Mouse (Mus musculus): ENCODE results near the gene Cabcoco1. TPM values are rescaled to one million over a fixed set of nuclear protein-coding genes. Genes with fewer than 3 reads are reported as not detected.

Cabcoco1 gene
- polyA plus RNA-seq, 1 experiment from 2014 or later, result 1.3 TPM

DNA sequence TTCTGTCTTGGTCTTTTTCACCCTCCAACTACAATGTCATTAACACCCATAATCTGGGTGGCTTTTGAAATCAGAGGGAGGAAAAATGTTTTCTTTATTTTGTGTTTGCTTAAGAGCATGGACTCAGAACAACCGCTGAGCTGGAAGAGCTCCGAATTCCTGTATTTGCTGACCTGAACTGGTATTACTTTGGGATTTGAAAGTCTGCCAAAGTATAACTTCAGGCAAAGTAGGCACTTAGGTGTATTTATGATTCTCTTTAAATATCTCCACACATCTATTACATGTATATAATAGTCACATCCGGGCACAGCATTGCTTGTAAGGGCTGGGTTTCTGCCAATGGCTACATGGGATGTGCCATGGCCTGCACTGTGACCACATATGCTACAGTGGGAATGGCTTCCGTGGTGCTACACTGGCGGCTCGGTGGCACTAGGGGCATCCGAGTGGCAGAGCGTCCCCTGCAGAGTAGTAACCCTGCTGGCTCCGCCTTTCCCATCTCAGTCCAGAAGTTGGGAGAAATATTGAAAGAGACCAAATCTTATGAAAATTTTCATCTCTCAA is 37.0 kb downstream of the Cabcoco1 start:
- Histone ChIP-seq H3K9me3 (replicated peaks) (no peaks in the 10 kb centered on the region), H3K4me3 (replicated peaks) (no peak overlapping the region), H3K27me3 (replicated peaks) (no peaks in the 10 kb centered on the region), H3K4me2 (no peak overlapping the region), H3K9ac (replicated peaks) (no peak overlapping the region), H3K27ac (replicated peaks) (no peak overlapping the region), H3K36me3 (no peaks in the 10 kb centered on the region), H3K4me1 (no peaks in the 10 kb centered on the region)
- no peak for ATAC-seq (ENCODE audit: low FRiP score)
- WGBS, result 88% methylated on average over 9 of the region's 9 CpGs

GRCm38 (mm10) chr10:68501067-68501466 is 40.6 kb downstream of the Cabcoco1 start:
- H3K27ac ChIP-seq (replicated peaks), result no peak overlapping the region
- no peaks in the 10 kb centered on the region for H3K9me3 ChIP-seq (replicated peaks)
- no peaks in the 10 kb centered on the region for H3K27me3 ChIP-seq (replicated peaks)
- no peak overlapping the region for H3K9ac ChIP-seq (replicated peaks)
- no peaks in the 10 kb centered on the region for H3K4me1 ChIP-seq
- no peak overlapping the region for H3K4me3 ChIP-seq (replicated peaks)
- 88% methylated on average over 6 of the region's 6 CpGs for WGBS
- no peak for ATAC-seq (ENCODE audit: low FRiP score)
- H3K36me3 ChIP-seq, result no peaks in the 10 kb centered on the region
- H3K4me2 ChIP-seq, result no peak overlapping the region

GRCm38 (mm10) chr10:68495246-68495645 is 46.5 kb downstream of the Cabcoco1 start:
- 95% methylated on average over 2 of the region's 2 CpGs for WGBS

DNA sequence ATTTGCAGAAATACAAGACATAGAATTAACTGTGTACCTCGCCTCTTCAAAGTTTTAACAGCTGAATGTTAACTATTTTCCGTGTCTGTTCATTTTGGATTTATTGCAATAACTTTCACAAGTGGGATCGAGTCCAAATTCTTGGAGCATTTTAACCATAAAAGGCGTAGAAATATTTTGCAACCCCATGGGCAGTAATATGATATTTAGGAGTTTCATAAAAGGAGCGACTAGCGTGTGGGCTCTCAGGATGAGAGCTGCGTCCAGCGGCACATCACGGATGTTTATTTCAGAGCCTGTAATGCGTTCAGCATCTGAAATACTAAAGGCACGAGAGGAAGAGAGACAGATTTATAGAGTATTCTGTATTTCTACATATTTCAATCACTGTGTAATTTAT is 50.1 kb downstream of the Cabcoco1 start:
- no peaks in the 10 kb centered on the region for H3K27me3 ChIP-seq (replicated peaks)
- H3K9me3 ChIP-seq (replicated peaks), result no peaks in the 10 kb centered on the region
- no peak overlapping the region for H3K27ac ChIP-seq (replicated peaks)
- no peak for ATAC-seq (ENCODE audit: low FRiP score)
- WGBS, result 79% methylated on average over 11 of the region's 11 CpGs
- no peaks in the 10 kb centered on the region for H3K36me3 ChIP-seq
- H3K4me2 ChIP-seq, result no peak overlapping the region
- no peak overlapping the region for H3K4me3 ChIP-seq (replicated peaks)
- no peaks in the 10 kb centered on the region for H3K4me1 ChIP-seq
- H3K9ac ChIP-seq (replicated peaks), result no peak overlapping the region

More at GRCm38 (mm10) chr10:68495246-68495645, 46.5 kb downstream of the Cabcoco1 start:
- no peaks in the 10 kb centered on the region for H3K4me1 ChIP-seq
- H3K36me3 ChIP-seq, result no peaks in the 10 kb centered on the region
- no peak overlapping the region for H3K4me2 ChIP-seq
- no peak overlapping the region for H3K27ac ChIP-seq (replicated peaks)
- no peak overlapping the region for H3K4me3 ChIP-seq (replicated peaks)
- ATAC-seq (ENCODE audit: low FRiP score), result no peak
- H3K9ac ChIP-seq (replicated peaks), result no peak overlapping the region
- H3K27me3 ChIP-seq (replicated peaks), result no peaks in the 10 kb centered on the region
- H3K9me3 ChIP-seq (replicated peaks), result no peaks in the 10 kb centered on the region

- ATAC-seq (ENCODE audit: low FRiP score), result no peak
- H3K4me3 ChIP-seq (replicated peaks), result no peak overlapping the region
- H3K27ac ChIP-seq (replicated peaks), result no peak overlapping the region
- no peak overlapping the region for H3K9ac ChIP-seq (replicated peaks)
- H3K4me1 ChIP-seq, result no peaks in the 10 kb centered on the region
- no peaks in the 10 kb centered on the region for H3K36me3 ChIP-seq
- H3K4me2 ChIP-seq, result no peak overlapping the region
- no peaks in the 10 kb centered on the region for H3K27me3 ChIP-seq (replicated peaks)
- H3K9me3 ChIP-seq (replicated peaks), result no peaks in the 10 kb centered on the region
- WGBS, result 69% methylated on average over 6 of the region's 6 CpGs
These were observed 50.9 kb downstream of the Cabcoco1 start for GRCm38 (mm10) chr10:68490781-68491180.

- H3K27ac ChIP-seq (replicated peaks), result no peak overlapping the region
- H3K4me1 ChIP-seq, result no peaks in the 10 kb centered on the region
- ATAC-seq (ENCODE audit: low FRiP score), result no peak
- no peak overlapping the region for H3K4me3 ChIP-seq (replicated peaks)
- no peaks in the 10 kb centered on the region for H3K9me3 ChIP-seq (replicated peaks)
- WGBS, result 85% methylated on average over 8 of the region's 8 CpGs
- no peak overlapping the region for H3K9ac ChIP-seq (replicated peaks)
- H3K27me3 ChIP-seq (replicated peaks), result no peaks in the 10 kb centered on the region
- H3K4me2 ChIP-seq, result no peak overlapping the region
- H3K36me3 ChIP-seq, result no peaks in the 10 kb centered on the region
These were observed 68.9 kb downstream of the Cabcoco1 start for GRCm38 (mm10) chr10:68472799-68473198.

GRCm38 (mm10) chr10:68465737-68466327 is 75.9 kb downstream of the Cabcoco1 start:
- H3K4me3 ChIP-seq (replicated peaks), result no peak overlapping the region
- no peaks in the 10 kb centered on the region for H3K4me1 ChIP-seq
- H3K36me3 ChIP-seq, result no peaks in the 10 kb centered on the region
- H3K4me2 ChIP-seq, result no peak overlapping the region
- WGBS, result 90% methylated on average over 4 of the region's 4 CpGs
- H3K9ac ChIP-seq (replicated peaks), result no peak overlapping the region
- H3K9me3 ChIP-seq (replicated peaks), result no peaks in the 10 kb centered on the region
- H3K27me3 ChIP-seq (replicated peaks), result no peaks in the 10 kb centered on the region
- ATAC-seq (ENCODE audit: low FRiP score), result no peak
- no peak overlapping the region for H3K27ac ChIP-seq (replicated peaks)

DNA sequence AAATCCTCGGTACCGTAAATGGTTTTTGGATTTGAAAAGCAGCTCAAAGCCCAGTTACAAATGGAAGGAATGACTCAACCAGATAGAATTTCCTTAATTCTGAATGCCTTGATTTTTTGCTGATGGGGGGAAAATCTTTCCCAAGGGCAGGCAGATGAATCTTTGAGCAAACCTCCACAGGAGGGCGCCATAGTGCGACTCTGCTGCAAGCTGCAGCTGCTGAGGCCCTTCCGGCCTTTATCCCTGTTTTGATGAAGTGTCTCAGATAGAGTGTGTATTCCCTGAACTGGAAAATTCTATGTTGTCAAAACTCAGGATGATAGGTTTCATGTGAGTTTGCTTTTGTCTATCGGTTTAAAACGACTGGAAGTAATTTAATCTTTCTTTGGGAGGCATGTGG is 76.8 kb downstream of the Cabcoco1 start:
- H3K9ac ChIP-seq (replicated peaks), result no peak overlapping the region
- no peak overlapping the region for H3K27ac ChIP-seq (replicated peaks)
- H3K36me3 ChIP-seq, result no peaks in the 10 kb centered on the region
- H3K4me1 ChIP-seq, result no peaks in the 10 kb centered on the region
- no peaks in the 10 kb centered on the region for H3K27me3 ChIP-seq (replicated peaks)
- H3K4me2 ChIP-seq, result no peak overlapping the region
- no peak for ATAC-seq (ENCODE audit: low FRiP score)
- 36% methylated on average over 7 of the region's 7 CpGs for whole genome bisulfite sequencing
- no peaks in the 10 kb centered on the region for H3K9me3 ChIP-seq (replicated peaks)
- no peak overlapping the region for H3K4me3 ChIP-seq (replicated peaks)

DNA sequence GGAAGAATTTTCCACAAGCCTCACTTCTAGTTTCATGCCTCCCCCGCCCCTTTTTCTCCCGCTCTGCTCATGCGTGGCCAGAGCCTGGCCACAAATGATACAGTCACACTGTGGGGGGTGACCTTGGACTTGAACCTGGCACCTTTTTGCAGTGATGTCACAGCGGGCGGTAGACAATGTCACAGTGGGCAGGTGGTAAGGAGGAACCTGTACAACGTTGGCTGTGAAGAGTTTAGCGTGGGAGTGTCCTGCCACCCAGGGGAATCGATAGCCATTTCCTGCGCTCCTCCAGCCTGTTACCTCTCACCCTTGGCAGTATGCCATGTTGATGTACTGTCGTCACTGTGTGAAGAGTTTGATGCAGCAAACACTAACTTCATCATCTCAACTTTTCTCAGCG is 81.9 kb downstream of the Cabcoco1 start:
- Histone ChIP-seq H3K27ac (replicated peaks) (no peak overlapping the region), H3K27me3 (replicated peaks) (no peaks in the 10 kb centered on the region), H3K9ac (replicated peaks) (no peak overlapping the region), H3K4me1 (no peaks in the 10 kb centered on the region), H3K9me3 (replicated peaks) (no peaks in the 10 kb centered on the region), H3K36me3 (no peaks in the 10 kb centered on the region), H3K4me3 (replicated peaks) (no peak overlapping the region), H3K4me2 (no peak overlapping the region)
- ATAC-seq (ENCODE audit: low FRiP score), result no peak
- 81% methylated on average over 11 of the region's 11 CpGs for WGBS

DNA sequence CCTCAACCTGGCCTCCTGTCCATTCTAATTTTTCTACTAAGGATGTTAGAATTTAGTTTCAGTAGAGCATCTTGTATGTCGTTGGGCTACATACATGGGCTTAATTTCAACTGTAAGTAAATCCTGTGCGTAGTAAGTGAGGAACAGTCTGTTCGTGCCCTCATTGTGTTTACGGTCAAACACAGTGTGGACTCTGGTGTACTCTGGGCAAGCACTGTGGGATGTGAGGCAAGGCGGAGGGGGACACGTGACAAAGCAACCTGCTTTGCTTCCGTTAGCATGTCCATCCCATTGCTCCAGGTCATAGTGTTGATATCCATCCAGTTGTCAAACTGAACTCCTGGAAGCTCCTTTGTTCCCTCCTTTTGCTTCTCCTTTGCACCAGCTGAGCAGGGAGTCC is 84.7 kb downstream of the Cabcoco1 start:
- Histone ChIP-seq H3K36me3 (no peaks in the 10 kb centered on the region), H3K27me3 (replicated peaks) (no peaks in the 10 kb centered on the region), H3K4me3 (replicated peaks) (no peak overlapping the region), H3K9me3 (replicated peaks) (no peaks in the 10 kb centered on the region), H3K9ac (replicated peaks) (no peak overlapping the region), H3K4me2 (no peak overlapping the region), H3K27ac (replicated peaks) (no peak overlapping the region), H3K4me1 (no peaks in the 10 kb centered on the region)
- WGBS, result 93% methylated on average over 7 of the region's 7 CpGs
- ATAC-seq (ENCODE audit: low FRiP score), result no peak

DNA sequence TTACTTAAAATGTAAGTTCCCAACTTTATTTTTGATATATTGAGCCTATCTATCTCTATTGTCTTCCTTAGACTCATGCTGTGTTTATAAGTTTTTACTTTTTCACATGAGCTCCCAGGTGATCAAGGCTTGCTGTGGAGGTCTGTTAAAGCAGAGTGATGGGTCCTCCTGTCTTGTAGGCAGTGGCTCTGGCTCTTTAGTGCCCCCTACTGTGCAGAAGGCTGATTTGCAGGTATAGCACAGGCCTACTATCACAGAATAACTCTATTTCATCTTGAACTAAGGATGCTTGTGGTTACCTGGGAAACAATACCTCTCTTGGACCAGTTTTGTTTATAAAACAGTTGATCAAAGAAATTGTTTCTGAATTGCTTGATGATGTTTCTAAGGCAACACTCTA is 87.2 kb downstream of the Cabcoco1 start:
- Histone ChIP-seq H3K36me3 (no peaks in the 10 kb centered on the region), H3K9me3 (replicated peaks) (no peaks in the 10 kb centered on the region), H3K4me1 (no peaks in the 10 kb centered on the region), H3K9ac (replicated peaks) (no peak overlapping the region), H3K27ac (replicated peaks) (no peak overlapping the region), H3K27me3 (replicated peaks) (no peaks in the 10 kb centered on the region), H3K4me3 (replicated peaks) (no peak overlapping the region), H3K4me2 (no peak overlapping the region)
- no peak for ATAC-seq (ENCODE audit: low FRiP score)

DNA sequence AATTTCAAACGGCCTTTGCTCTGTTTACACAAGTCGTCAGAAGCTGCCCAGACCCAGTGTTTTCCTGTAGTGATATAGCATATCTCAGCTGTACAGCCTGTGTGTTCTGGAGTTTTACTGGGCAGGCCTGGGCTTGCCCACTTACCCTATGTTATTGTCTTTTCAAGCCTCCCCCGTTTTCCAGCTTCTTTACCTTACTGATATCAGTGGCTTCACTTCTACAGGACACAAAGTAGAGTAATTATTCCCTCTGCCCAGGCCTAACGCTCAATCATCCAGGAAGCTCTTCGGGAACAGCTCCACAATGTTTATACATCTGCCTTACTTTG is 94.9 kb downstream of the Cabcoco1 start:
- ATAC-seq (ENCODE audit: low FRiP score), result no peak
- H3K27me3 ChIP-seq (replicated peaks), result no peaks in the 10 kb centered on the region
- no peak overlapping the region for H3K4me3 ChIP-seq (replicated peaks)
- no peaks in the 10 kb centered on the region for H3K9me3 ChIP-seq (replicated peaks)
- H3K4me1 ChIP-seq, result peaks cover 9% of the 10 kb centered on the region
- 59% methylated on average over 5 of the region's 5 CpGs for WGBS
- H3K27ac ChIP-seq (replicated peaks), result peak overlapping the region; percentile 39; the same call in 1 of the 2 replicates
- no peaks in the 10 kb centered on the region for H3K36me3 ChIP-seq
- no peak overlapping the region for H3K9ac ChIP-seq (replicated peaks)
- H3K4me2 ChIP-seq, result no peak overlapping the region
